Mouse (Mus musculus): ENCODE results near the gene Gm21732. TPM values are rescaled to one million over a fixed set of nuclear protein-coding genes. Genes with fewer than 3 reads are reported as not detected.
"Not testable (repeated sequence)": the region's sequence is repeated elsewhere in the genome, so short reads cannot be mapped to it uniquely, and the experiment has no call there.

Gm21732 gene
- polyA plus RNA-seq (2014; fragmentation: Nextera tagmentation; extraction: Ambion mirVana): not detected in 2 replicates

DNA sequence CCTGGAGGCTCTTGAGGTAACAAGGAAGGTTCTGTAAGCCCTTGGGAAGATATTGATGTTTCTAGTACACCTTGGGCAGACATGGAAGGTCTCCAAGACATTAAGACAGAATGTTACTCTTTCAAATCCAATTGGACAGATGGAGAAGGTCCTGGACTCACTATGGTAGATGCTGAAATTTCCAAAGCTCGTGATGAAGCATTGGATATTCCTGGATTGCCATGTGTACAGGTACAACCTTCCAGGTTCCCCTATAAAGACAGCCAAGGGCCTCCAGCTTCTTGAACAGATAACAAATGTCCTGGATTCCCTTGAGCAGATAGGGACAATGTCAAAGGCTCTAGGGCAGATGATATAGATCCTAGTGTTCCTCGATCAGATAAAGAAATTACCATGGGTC is at the start of gene Gm21732:
Gene Gm21732, minus strand, starts transcription at position 101 of the 400 bp plus-strand sequence.
- WGBS: no CpG with 5 or more reads among the region's 2 CpGs
- H3K27ac ChIP-seq (ENCODE audit: low read depth, low read length); H3K36me3 ChIP-seq (ENCODE audit: control insufficient read depth, insufficient read depth, low read length); H3K9ac ChIP-seq (ENCODE audit: low read length); H3K4me3 ChIP-seq (ENCODE audit: low read depth, low read length); DNase-seq (ENCODE audit: low spot score); ATAC-seq; H3K9me3 ChIP-seq (replicated peaks; ENCODE audit: control insufficient read depth, low read length); H3K27me3 ChIP-seq (replicated peaks; ENCODE audit: control insufficient read depth, insufficient read depth, low read length); H3K4me2 ChIP-seq (ENCODE audit: low read length); H3K4me1 ChIP-seq (ENCODE audit: control insufficient read depth, insufficient read depth, low read length): not testable (repeated sequence)

Other genes with a start within 250 kb of the Gm21732 start
- gene Gm20897, start 73.5 kb downstream of the Gm21732 start, polyA plus RNA-seq (2014; fragmentation: Nextera tagmentation; extraction: Ambion mirVana): not detected in 2 replicates